Mouse (Mus musculus) gastrocnemius, postnatal 14 days (tissue): Measurements from ENCODE around the gene Fdxr. TPM values are rescaled to one million over a fixed set of nuclear protein-coding genes. Genes with fewer than 3 reads are reported as not detected.
A peak's percentile ranks its signal among the peaks of the same experiment; 100 is the strongest.

Experiments used
- DNase-seq: peaks from one replicate; pipeline ENCODE4 v3.0.0; 2021; ENCODE audit warnings: mixed read lengths
- intact Hi-C: fragments of 180-260 bp; cut with DNase I; formaldehyde crosslinking; loops from one replicate; pipeline ENCODE4 v1.15.1; 2025; ENCODE audit warnings: low total_unique reads
- total RNA-seq, 2 experiments: library from RNA; stranded (reverse); gene quantifications; 2 replicates each; pipeline ENCODE4 v1.2.3; 2021

Gene Fdxr
- total RNA-seq, 2 experiments from 2014 or later = 5.4 to 6.0 TPM

GRCm38 (mm10) chr11:115292631-115293375, 16.0 kb upstream of the Fdxr start:
- intact Hi-C loops = no loop called here
- DNase-seq = no peak

DNA sequence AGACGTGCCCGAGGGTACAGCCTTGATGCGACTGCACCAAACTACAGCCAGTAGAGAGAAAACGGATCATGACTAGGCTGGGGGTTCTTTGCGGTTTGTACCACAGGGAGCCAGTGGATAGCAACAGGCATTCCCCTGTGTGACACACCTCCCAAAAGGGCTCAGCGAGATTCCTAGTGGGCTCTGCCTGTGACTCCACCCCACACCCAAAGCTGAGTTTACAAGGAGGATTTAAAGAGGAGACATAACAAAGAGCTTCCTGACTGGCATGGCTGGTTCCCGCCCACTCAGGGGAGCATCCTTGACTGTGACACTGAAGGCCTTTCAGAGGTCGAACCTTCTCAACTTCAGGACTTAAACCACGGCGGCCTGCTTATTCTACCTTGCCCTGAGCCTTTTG, 14.7 kb upstream of the Fdxr start:
- intact Hi-C loops = no loop called here
- no peak for DNase-seq

- DNase-seq = peak; percentile 67
- intact Hi-C loops = no loop called here
Observed at GRCm38 (mm10) chr11:115290919-115291318, 14.1 kb upstream of the Fdxr start.

GRCm38 (mm10) chr11:115290314-115290713, 13.5 kb upstream of the Fdxr start:
- no peak for DNase-seq
- intact Hi-C loops = no loop called here

DNA sequence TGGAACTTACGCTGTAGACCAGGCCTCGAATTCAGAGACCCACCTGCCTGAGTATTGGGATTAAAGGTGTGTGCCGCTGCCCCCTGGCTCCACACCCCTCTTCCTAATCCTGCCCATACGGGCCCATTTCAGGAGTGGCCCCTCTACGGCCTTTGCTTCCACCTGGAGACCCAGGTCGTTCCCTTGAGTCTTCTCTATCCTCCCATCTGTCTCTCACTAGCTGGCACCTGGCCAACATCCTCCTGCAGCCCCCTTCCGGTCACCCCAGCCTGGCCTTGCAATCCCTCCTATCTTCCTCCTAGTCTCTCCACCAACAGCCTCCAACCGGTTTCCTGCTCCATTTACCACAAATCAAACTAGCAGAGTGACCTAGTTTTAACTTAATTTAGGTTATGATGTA, 13.0 kb upstream of the Fdxr start:
- intact Hi-C loops = no loop called here
- DNase-seq = no peak

DNA sequence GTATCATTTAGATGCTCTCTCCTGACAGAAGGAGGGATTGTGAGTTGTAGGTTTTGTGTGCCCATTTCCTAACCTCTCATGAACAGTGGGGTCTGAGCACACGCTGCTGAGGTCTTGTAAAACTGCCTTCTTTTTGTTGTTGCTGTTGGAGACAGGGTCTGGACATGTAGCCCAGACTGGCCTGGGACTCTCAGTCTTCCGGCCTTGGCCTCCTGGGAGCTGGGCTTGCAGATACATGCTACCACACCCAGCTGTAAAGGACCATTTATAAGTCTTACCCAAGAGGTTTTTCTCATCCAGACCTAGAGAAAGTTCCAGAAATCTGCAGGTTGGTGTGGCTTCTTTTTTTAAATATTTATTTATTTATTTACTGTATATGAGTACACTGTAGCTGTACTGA, 11.5 kb upstream of the Fdxr start:
- DNase-seq = no peak
- intact Hi-C loops = no loop called here

DNA sequence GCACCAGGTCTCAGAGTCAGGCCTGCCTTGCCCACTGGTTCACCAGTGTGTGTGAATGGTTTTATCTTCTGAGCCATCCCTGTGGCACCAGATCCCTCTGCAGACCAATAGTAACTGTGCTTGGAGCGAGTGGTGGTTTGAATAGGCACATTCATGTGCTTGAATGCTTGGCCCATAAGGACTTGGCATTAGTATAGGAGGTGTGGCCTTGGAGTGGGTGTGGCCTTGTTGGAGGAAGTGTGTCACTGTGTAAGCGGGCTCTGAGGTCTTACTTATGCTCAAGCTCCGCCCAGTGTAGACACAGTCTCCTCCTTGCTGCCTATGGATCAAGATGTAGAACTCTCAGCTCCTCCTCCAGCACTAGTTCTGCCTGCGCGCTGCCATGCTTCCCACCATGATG, 10.5 kb upstream of the Fdxr start:
- DNase-seq = no peak
- intact Hi-C loops = no loop called here

DNA sequence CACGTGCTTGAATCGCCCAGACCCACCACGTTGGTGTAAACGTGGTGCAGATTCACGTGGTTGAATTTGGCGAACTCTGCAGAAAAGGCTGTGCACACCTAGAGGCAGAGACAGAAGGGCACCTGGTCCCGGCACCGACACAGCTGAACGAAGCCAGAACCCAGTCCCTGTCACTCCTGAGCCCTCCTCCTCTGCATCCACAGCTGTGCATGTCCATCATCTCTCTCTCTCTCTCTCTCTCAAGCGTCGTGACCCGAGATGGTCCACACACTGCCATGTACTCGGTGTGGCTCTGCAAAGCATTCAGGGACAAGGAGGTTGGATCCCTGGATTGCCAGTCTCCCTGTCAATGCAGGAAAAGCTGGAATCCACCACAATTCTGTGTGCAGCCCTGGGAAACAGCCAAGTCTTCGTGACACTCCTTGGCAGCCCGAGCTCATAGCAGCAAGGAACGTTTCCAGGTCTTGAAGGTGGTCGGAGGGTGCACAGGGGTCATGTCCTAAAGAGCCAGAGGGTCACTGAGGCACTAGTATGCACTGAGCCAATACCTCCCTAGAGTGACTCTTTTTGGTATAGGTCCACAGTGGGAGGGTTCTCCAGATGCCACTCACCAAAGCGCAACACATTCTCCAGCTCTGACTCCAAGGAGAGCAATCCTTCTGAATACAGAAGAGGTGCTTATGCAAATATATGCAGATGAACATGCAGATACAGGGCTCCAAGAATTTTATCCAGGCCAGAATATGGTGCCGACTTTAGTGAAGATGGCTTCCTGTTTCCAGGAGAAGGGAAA, 9.5 kb upstream of the Fdxr start:
- intact Hi-C loops = no loop called here
- DNase-seq = no peak

DNA sequence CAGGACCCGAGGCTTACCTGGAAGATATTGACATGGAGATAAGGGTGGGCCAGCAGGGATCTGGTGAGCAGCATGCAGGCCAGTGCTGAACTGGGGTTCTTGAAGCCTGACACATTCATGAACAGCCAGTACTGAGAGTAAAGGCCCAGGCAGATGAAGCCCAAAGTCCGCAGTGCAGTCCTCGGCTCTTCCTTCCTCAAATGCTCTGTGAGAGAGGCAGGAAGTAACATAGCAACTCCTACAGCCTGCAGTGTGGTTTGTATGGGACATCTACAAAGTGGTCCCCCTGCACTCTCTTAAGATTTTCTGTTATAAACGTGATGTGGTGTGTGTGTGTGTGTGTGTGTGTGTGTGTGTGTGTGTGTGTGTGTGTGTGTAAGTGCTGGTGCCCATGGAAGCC, 8.4 kb upstream of the Fdxr start:
- DNase-seq = no peak
- intact Hi-C loops = no loop called here

- DNase-seq = no peak
- intact Hi-C loops = no loop called here
Observed at GRCm38 (mm10) chr11:115283891-115284620, 7.2 kb upstream of the Fdxr start.

- intact Hi-C loops = no loop called here
- no peak for DNase-seq
Observed at GRCm38 (mm10) chr11:115283486-115283765, 6.6 kb upstream of the Fdxr start.

- no peak for DNase-seq
- intact Hi-C loops = no loop called here
Observed at GRCm38 (mm10) chr11:115282723-115283485, 6.1 kb upstream of the Fdxr start.

- DNase-seq = no peak
- intact Hi-C loops = no loop called here
Observed at GRCm38 (mm10) chr11:115282295-115282694, 5.4 kb upstream of the Fdxr start.

GRCm38 (mm10) chr11:115279726-115280125, 2.9 kb upstream of the Fdxr start:
- intact Hi-C loops = no loop called here
- DNase-seq = no peak

- intact Hi-C loops = no loop called here
- no peak for DNase-seq
Observed at GRCm38 (mm10) chr11:115278176-115278575, 1.3 kb upstream of the Fdxr start.

DNA sequence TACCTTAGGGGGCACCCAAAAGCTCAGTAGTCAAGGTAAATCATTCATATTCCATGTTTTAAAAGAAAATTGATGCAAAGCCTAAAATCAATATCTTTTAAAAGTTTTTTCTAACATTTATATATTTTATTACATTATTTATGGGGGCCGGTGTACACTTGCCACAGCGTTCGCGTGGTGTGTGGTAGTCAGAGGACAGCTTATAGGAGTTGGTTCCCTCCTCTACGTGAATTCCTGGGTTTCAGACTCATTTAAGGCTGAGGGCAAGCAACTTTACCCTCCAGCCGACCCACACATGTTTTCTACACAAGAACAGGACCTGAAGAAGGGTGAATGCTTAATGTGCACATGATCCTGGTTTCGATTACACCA, 740 bp upstream of the Fdxr start:
- no peak for DNase-seq
- intact Hi-C loops = no loop called here

GRCm38 (mm10) chr11:115275954-115276353, 896 bp downstream of the Fdxr start:
- intact Hi-C loops = no loop called here
- no peak for DNase-seq

GRCm38 (mm10) chr11:115275509-115275908, 1.3 kb downstream of the Fdxr start:
- intact Hi-C loops = no loop called here

DNA sequence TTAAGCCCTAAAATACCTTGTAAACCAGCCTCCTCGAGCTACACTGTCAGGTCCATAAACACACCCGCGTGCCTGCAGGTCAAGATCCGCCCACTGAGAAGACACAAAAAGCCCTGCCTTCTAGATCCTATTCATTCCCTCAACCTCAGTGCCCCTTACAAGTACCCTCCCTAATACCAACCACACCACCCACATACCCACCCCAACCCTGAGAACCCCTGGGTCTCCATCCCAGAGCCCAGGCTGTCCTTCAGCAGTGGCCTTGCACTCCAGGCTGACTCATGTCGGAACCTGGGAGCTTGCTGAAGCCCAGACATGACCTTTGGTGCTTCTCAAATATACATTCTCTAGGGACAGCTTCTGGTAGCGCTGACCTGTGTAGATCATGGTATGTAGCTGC, 2.1 kb downstream of the Fdxr start:
- intact Hi-C loops = loop anchor here (5.0 kb wide), 1 partner anchor 52 kb away; no protein-coding TSS in a partner anchor
- DNase-seq = no peak

More at GRCm38 (mm10) chr11:115275509-115275908, 1.3 kb downstream of the Fdxr start:
- DNase-seq = no peak

DNA sequence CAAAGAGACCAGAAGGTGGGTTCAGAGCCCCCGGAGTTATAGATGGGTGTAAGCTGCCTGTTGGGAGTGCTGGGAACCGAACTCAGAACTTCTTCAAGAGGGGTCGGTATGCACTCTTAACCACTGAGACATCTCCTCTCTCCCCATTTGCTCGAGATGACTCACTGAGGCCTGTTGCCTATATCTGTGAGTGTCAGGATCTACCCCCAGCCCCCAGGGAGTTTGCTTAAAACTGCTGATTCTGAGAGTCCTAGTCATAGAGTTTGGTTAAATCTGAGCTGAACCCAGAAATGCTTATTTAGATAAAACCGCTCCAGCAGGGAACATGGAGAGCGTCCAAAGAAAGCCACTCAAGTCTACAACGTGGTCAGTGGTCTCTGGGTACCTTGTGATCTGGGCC, 2.7 kb downstream of the Fdxr start:
- intact Hi-C loops = loop anchor here (5.0 kb wide), 1 partner anchor 52 kb away; no protein-coding TSS in a partner anchor
- DNase-seq = no peak
